Mouse (Mus musculus) bone marrow macrophage, adult 2 months (primary cell): ENCODE data around the gene Ccdc88a.

Experiments used
- CTCF ChIP-seq: IDR thresholded peaks from 2 replicates; pipeline ENCODE4 v1.5.1; 2012; ENCODE audit warnings: low read depth, mild to moderate bottlenecking, low read length, moderate library complexity
- POLR2A ChIP-seq: IDR thresholded peaks from 2 replicates; pipeline ENCODE4 v1.6.1; 2012; ENCODE audit warnings: mild to moderate bottlenecking, low read depth, low read length, borderline replicate concordance

DNA sequence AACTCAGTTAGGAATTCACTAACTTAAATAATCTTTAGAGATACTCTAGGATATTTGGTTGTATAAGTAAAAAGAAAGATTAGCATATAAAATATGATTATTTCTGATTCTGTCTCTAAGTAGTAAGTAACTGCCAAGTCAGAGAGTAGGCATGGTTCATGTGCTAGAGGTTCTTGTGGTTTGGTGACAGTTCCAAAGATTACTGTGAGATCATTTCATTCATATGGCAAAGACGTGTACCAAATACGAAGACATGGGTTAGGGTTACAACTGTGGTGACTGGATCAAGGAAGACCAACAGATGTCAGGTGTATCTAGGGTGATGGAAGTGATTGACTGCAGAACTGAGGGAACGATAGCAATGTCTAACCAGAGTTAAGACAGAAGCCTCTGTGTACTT is 50.0 kb downstream of the Ccdc88a start:
- TF ChIP-seq CTCF (no peak), POLR2A (no peak)
